Mouse (Mus musculus) stomach, embryonic 16.5 days (tissue): ENCODE measurements around the gene Cyb5d1. TPM values are rescaled to one million over a fixed set of nuclear protein-coding genes. Genes with fewer than 3 reads are reported as not detected.

Source experiments
- ATAC-seq: fragments of 200-750 bp; cut with Nextera tagmentation; 2 replicates; pipeline ENCODE4 v1.8.0; 2017; ENCODE audit warnings: moderate number of reproducible peaks, moderate TSS enrichment; ENCODE audit not compliant: insufficient read depth, low FRiP score
- H3K27ac ChIP-seq: fragments of 300-500 bp; sonication (generic); 2 replicates; pipeline ENCODE4 v1.5.1; 2014; ENCODE audit warnings: low read length
- H3K27me3 ChIP-seq: fragments of 300-500 bp; sonication (generic); 2 replicates; pipeline ENCODE4 v1.6.1; 2014; ENCODE audit warnings: low read length, control low read depth, mixed read lengths; ENCODE audit not compliant: control insufficient read depth, insufficient read depth
- H3K36me3 ChIP-seq: fragments of 300-500 bp; sonication (generic); 2 replicates; pipeline ENCODE4 v1.6.1; 2014; ENCODE audit warnings: low read length; ENCODE audit not compliant: control insufficient read depth, insufficient read depth
- H3K4me1 ChIP-seq: fragments of 300-500 bp; sonication (generic); 2 replicates; pipeline ENCODE4 v1.6.1; 2014; ENCODE audit warnings: low read length, control low read depth, mixed read lengths; ENCODE audit not compliant: control insufficient read depth, insufficient read depth
- H3K4me2 ChIP-seq: fragments of 300-500 bp; sonication (generic); 2 replicates; pipeline ENCODE4 v1.6.1; 2014; ENCODE audit warnings: low read depth, low read length, mixed read lengths
- H3K4me3 ChIP-seq: fragments of 300-500 bp; sonication (generic); replicated peaks from 2 replicates; pipeline ENCODE4 v1.5.1; 2014; ENCODE audit warnings: mild to moderate bottlenecking, low read length
- H3K9ac ChIP-seq: fragments of 300-500 bp; sonication (generic); 2 replicates; pipeline ENCODE4 v1.6.1; 2014; ENCODE audit warnings: low read length
- H3K9me3 ChIP-seq: fragments of 300-500 bp; sonication (generic); replicated peaks from 2 replicates; pipeline ENCODE4 v1.6.1; 2016; ENCODE audit warnings: low read length, control low read depth; ENCODE audit not compliant: control insufficient read depth
- WGBS: fragments of 180-500 bp; shearing (Covaris S2); extraction: QIAGEN DNeasy Blood & Tissue Kit; methylation state at CpG from one replicate; pipeline ENCODE4 v1.1.7; 2014; 5-methylcytosine and 5-hydroxymethylcytosine counted together
- polyA plus RNA-seq: library from polyadenylated mRNA; unstranded; fragments of >200 nt; fragmentation: Nextera tagmentation; extraction: Ambion mirVana; gene quantifications from 2 replicates; pipeline ENCODE4 v1.2.1, GENCODE M21; 2015

The Cyb5d1 gene
- polyA plus RNA-seq, 1 experiment from 2014 or later = 29.4 TPM

DNA sequence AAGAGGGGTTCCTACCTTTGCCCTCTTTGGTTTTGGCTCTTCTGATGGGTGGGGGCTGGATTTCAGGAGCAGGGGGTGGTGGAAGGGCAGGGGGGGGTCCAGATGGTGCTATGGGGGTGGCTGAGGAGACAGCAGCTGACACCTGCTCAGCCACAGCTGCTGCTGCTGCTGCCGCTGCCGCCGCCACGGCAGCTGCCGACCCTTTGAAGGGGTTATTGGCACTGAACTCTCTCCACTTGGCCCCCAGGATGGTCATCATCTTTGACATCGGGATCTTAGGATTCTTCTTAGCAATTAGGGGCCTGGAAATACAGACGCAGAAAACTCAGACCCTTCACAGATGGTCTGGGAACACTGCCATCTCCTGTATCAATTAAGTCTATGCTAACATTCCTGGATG, 33.4 kb downstream of the Cyb5d1 start:
- Histone ChIP-seq H3K4me3 (no peak overlapping the region), H3K27me3 (no peaks in the 10 kb centered on the region), H3K36me3 (peaks cover 36% of the 10 kb centered on the region), H3K9ac (no peak overlapping the region), H3K27ac (no peak overlapping the region), H3K9me3 (no peaks in the 10 kb centered on the region), H3K4me1 (peaks cover 28% of the 10 kb centered on the region), H3K4me2 (no peak overlapping the region)
- no peak for ATAC-seq
- 54% methylated on average over 7 of the region's 7 CpGs for WGBS

- H3K4me3 ChIP-seq = no peak overlapping the region
- no peaks in the 10 kb centered on the region for H3K9me3 ChIP-seq
- WGBS = 84% methylated on average over 12 of the region's 12 CpGs
- H3K9ac ChIP-seq = no peak overlapping the region
- peaks cover 49% of the 10 kb centered on the region for H3K36me3 ChIP-seq
- no peak overlapping the region for H3K27ac ChIP-seq
- no peaks in the 10 kb centered on the region for H3K27me3 ChIP-seq
- H3K4me1 ChIP-seq = no peaks in the 10 kb centered on the region
- no peak overlapping the region for H3K4me2 ChIP-seq
- ATAC-seq = no peak
Measured at GRCm38 (mm10) chr11:69357690-69358089, 37.7 kb downstream of the Cyb5d1 start.

DNA sequence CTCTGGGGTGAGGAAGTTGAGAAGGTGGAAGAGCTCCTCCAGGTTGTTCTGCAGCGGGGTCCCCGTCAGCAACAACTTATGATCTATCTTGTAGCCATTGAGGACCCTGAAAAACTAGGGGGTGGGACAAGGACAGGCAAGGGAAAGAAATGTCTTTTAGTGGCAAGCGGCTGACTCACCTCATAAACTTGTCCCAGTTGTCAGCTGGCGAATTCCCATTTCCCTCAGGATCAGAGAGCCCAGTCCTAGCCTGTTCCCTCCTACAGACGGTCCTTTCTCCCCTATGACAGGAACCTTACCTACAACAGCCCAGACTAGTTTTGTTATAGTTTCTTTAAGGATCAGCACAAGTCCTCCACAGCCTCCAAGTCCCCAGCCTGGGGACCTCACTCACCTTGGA, 38.9 kb downstream of the Cyb5d1 start:
- no peak overlapping the region for H3K4me2 ChIP-seq
- no peaks in the 10 kb centered on the region for H3K9me3 ChIP-seq
- H3K4me3 ChIP-seq = no peak overlapping the region
- H3K27me3 ChIP-seq = no peaks in the 10 kb centered on the region
- peaks cover 43% of the 10 kb centered on the region for H3K36me3 ChIP-seq
- no peak overlapping the region for H3K9ac ChIP-seq
- H3K4me1 ChIP-seq = no peaks in the 10 kb centered on the region
- H3K27ac ChIP-seq = no peak overlapping the region
- 91% methylated on average over 5 of the region's 5 CpGs for WGBS
- ATAC-seq = no peak

GRCm38 (mm10) chr11:69346441-69346840, 49.0 kb downstream of the Cyb5d1 start:
- Histone ChIP-seq H3K36me3 (peaks cover 4% of the 10 kb centered on the region), H3K9ac (no peak overlapping the region), H3K4me3 (no peak overlapping the region), H3K9me3 (no peaks in the 10 kb centered on the region), H3K4me2 (no peak overlapping the region), H3K27ac (no peak overlapping the region), H3K27me3 (no peaks in the 10 kb centered on the region), H3K4me1 (no peaks in the 10 kb centered on the region; the same call in 1 of the 2 replicates)
- WGBS = 87% methylated on average over 26 of the region's 26 CpGs
- ATAC-seq = 0 out of 2 replicates have a peak, but pooled peaks have one; percentile 19

Other genes with a start within 250 kb of the Cyb5d1 start
- gene Alox12b, start 238.6 kb downstream of the Cyb5d1 start, polyA plus RNA-seq = 42.2 and 90.0 TPM in 2 replicates
- 0.35 and 0.42 TPM in 2 replicates for gene Alox8, start 197.8 kb downstream of the Cyb5d1 start, polyA plus RNA-seq
- gene Gucy2e, start 158.6 kb downstream of the Cyb5d1 start, polyA plus RNA-seq = not detected in 2 replicates
- gene Cntrob, start 71.9 kb downstream of the Cyb5d1 start, polyA plus RNA-seq = 18.3 and 18.9 TPM in 2 replicates
- gene Trappc1, start 71.7 kb downstream of the Cyb5d1 start, polyA plus RNA-seq = 131 and 147 TPM in 2 replicates
- 0.65 and 0.79 TPM in 2 replicates for gene Kcnab3, start 69.4 kb downstream of the Cyb5d1 start, polyA plus RNA-seq
- 11.8 TPM in 2 replicates for gene Rnf227, start 55.2 kb downstream of the Cyb5d1 start, polyA plus RNA-seq
- 48.5 and 55.4 TPM in 2 replicates for gene Chd3, start 26.2 kb downstream of the Cyb5d1 start, polyA plus RNA-seq
- gene Naa38, start 144 bp downstream of the Cyb5d1 start, polyA plus RNA-seq = 144 and 148 TPM in 2 replicates
- 26.4 and 28.7 TPM in 2 replicates for gene Tmem88, start 2.6 kb upstream of the Cyb5d1 start, polyA plus RNA-seq
- 21.2 and 21.4 TPM in 2 replicates for gene Kdm6b, start 18.0 kb upstream of the Cyb5d1 start, polyA plus RNA-seq
- gene Dnah2, start 153.5 kb upstream of the Cyb5d1 start, polyA plus RNA-seq = 0.54 and 0.69 TPM in 2 replicates
- 7.2 and 7.3 TPM in 2 replicates for gene Efnb3, start 164.6 kb upstream of the Cyb5d1 start, polyA plus RNA-seq
- gene Wrap53, start 184.6 kb upstream of the Cyb5d1 start, polyA plus RNA-seq = 19.3 and 21.6 TPM in 2 replicates
- 118 and 120 TPM in 2 replicates for gene Trp53, start 184.7 kb upstream of the Cyb5d1 start, polyA plus RNA-seq
- 9.5 and 10.4 TPM in 2 replicates for gene Atp1b2, start 210.3 kb upstream of the Cyb5d1 start, polyA plus RNA-seq
- gene Shbg, start 222.3 kb upstream of the Cyb5d1 start, polyA plus RNA-seq = 1.3 and 2.2 TPM in 2 replicates
- 18.1 and 19.6 TPM in 2 replicates for gene Sat2, start 226.4 kb upstream of the Cyb5d1 start, polyA plus RNA-seq
- gene Fxr2, start 237.4 kb upstream of the Cyb5d1 start, polyA plus RNA-seq = 20.9 and 22.1 TPM in 2 replicates